Comparison of ENCODE assay signal across 27 mouse cellular contexts in genomic region chr7:44460067-44460466, GRCm38 (mm10). TPM values are rescaled to one million over a fixed set of nuclear protein-coding genes. Genes with fewer than 3 reads are reported as not detected.
DNase-seq lines count a peak whose midpoint lies in the region; ATAC-seq and TF ChIP-seq lines count a peak whose summit lies in the region.
"Had no signal": no experiment of that assay in that cellular context is flagged by ENCODE, and none has a peak within 500 bp of the region (broad histone marks: within the 10 kb centered on the region; RNA-seq: fewer than 3 reads in every experiment).

No protein-coding gene starts in this region.

- H3K27me3 ChIP-seq in cerebellum, adult 2 months (ENCODE audit: control insufficient read depth, insufficient read depth, low read length) = no peaks in the 10 kb centered on the region
- H3K27me3 ChIP-seq in hindbrain, embryonic 12.5 days = peaks cover 34% of the 10 kb centered on the region

- TF ChIP-seq CTCF in cerebellum, adult 2 months (IDR thresholded peaks at IDR 0.05; ENCODE audit: borderline replicate concordance, insufficient read depth, low read depth, low read length) = no peak

- H3K4me1 ChIP-seq in cerebellum, adult 2 months (ENCODE audit: control insufficient read depth, insufficient read depth, low read length) = peaks cover 41% of the 10 kb centered on the region
- H3K4me1 ChIP-seq in hindbrain, embryonic 12.5 days = peaks cover 27% of the 10 kb centered on the region

- ATAC-seq in hindbrain, embryonic 12.5 days (ENCODE audit: low FRiP score) = no peak
- ATAC-seq: forebrain, embryonic 16.5 days; hindbrain, postnatal 0 days; intestine, embryonic 15.5 days; Patski had no signal

- no peak overlapping the region for H3K4me3 ChIP-seq in cerebellum, adult 2 months (replicated peaks; ENCODE audit: insufficient read depth, low read depth, low read length)
- H3K4me3 ChIP-seq in hindbrain, embryonic 12.5 days = no peak overlapping the region
- H3K4me3 ChIP-seq: embryonic facial prominence, embryonic 12.5 days; intestine, embryonic 15.5 days; limb, embryonic 12.5 days; liver, embryonic 15.5 days; stomach, embryonic 15.5 days had no signal

- 0 out of 2 replicates have a peak overlapping the region, but pooled peaks have one; percentile 39 for H3K27ac ChIP-seq in cerebellum, adult 2 months (ENCODE audit: insufficient read depth, low read length)
- no peak overlapping the region for H3K27ac ChIP-seq in hindbrain, embryonic 12.5 days
- H3K27ac ChIP-seq: embryonic facial prominence, embryonic 12.5 days; hindbrain, postnatal 0 days; intestine, embryonic 15.5 days; limb, embryonic 12.5 days; liver, embryonic 15.5 days; stomach, embryonic 15.5 days had no signal

- DNase-seq in cerebellum, adult 2 months = peak in 1 of 2 experiments; percentile 27
- no peak for DNase-seq in cerebellum, adult 11 months
- peak; percentile 2 for DNase-seq in kidney, postnatal 10 days
- no peak for DNase-seq in kidney, postnatal 25 days
- DNase-seq in right cerebral cortex, postnatal 10 days (ENCODE audit: low spot score in 2 of 2) = peak; percentile 17 to 27
- no peak for DNase-seq in right cerebral cortex, postnatal 36 days (ENCODE audit: low spot score in 2 of 2)
- DNase-seq: adrenal gland, postnatal 10 days; embryo, embryonic 11 days; gastrocnemius, postnatal 10 days; heart, postnatal 14 days; kidney, adult 2 months; lung, embryonic 14.5 days; lung, postnatal 14 days; midbrain, embryonic 14.5 days; right cerebral cortex, postnatal 14 days; thymus, adult 18-20 months; thymus, postnatal 36 days had no signal

- no peak overlapping the region for H3K4me2 ChIP-seq in hindbrain, embryonic 12.5 days (replicated peaks)
- H3K4me2 ChIP-seq: embryonic facial prominence, embryonic 12.5 days; intestine, embryonic 15.5 days; limb, embryonic 12.5 days; liver, embryonic 15.5 days; lung, embryonic 14.5 days; stomach, embryonic 15.5 days had no signal

- peaks cover 77% of the 10 kb centered on the region for H3K36me3 ChIP-seq in hindbrain, embryonic 12.5 days
- H3K36me3 ChIP-seq: intestine, embryonic 15.5 days; limb, embryonic 12.5 days; liver, embryonic 15.5 days; stomach, embryonic 15.5 days had no signal

- no peaks in the 10 kb centered on the region for H3K9me3 ChIP-seq in hindbrain, embryonic 12.5 days (replicated peaks)
- H3K9me3 ChIP-seq: embryonic facial prominence, embryonic 12.5 days; intestine, embryonic 15.5 days; limb, embryonic 12.5 days; liver, embryonic 15.5 days; stomach, embryonic 15.5 days had no signal

- TF ChIP-seq POLR2A in cerebellum, adult 2 months (IDR thresholded peaks at IDR 0.05; ENCODE audit: borderline replicate concordance, insufficient read depth, low read length) = no peak

- H3K9ac ChIP-seq in hindbrain, embryonic 12.5 days = no peak overlapping the region
- H3K9ac ChIP-seq: embryonic facial prominence, embryonic 12.5 days; intestine, embryonic 15.5 days; limb, embryonic 12.5 days; liver, embryonic 15.5 days; lung, embryonic 14.5 days; stomach, embryonic 15.5 days had no signal

- 48% methylated on average over 6 of the region's 6 CpGs for WGBS in cerebellum, adult 2 months
- 79% methylated on average over 6 of the region's 6 CpGs for WGBS in hindbrain, embryonic 12.5 days

RNA-seq across cellular contexts. Expression of gene Aspdh, which starts 5.1 kb away (rescaled TPM):
- 9.3 and 10.2 TPM in 2 replicates for polyA plus RNA-seq in cerebellum, adult 2 months (2012; rRNA removed)
- 1.3 and 3.9 TPM in 2 replicates for polyA plus RNA-seq in hindbrain, embryonic 12.5 days (2016; fragmentation: Nextera tagmentation; extraction: Ambion mirVana)
- polyA plus RNA-seq: Patski had no signal

RNA-seq across cellular contexts. Expression of gene Josd2, which starts 7.7 kb away (rescaled TPM):
- polyA plus RNA-seq in cerebellum, adult 2 months (2012; rRNA removed) = 273 and 294 TPM in 2 replicates
- 60.5 and 65.1 TPM in 2 replicates for polyA plus RNA-seq in hindbrain, embryonic 12.5 days (2016; fragmentation: Nextera tagmentation; extraction: Ambion mirVana)

RNA-seq across cellular contexts. Expression of gene Lrrc4b, which starts 31.2 kb away (rescaled TPM):
- 190 and 214 TPM in 2 replicates for polyA plus RNA-seq in cerebellum, adult 2 months (2012; rRNA removed)
- polyA plus RNA-seq in hindbrain, embryonic 12.5 days (2016; fragmentation: Nextera tagmentation; extraction: Ambion mirVana) = 12.6 and 12.7 TPM in 2 replicates
- polyA plus RNA-seq: liver, adult 2 months; liver, embryonic 15.5 days had no signal

RNA-seq across cellular contexts. Expression of gene Emc10, which starts 36.3 kb away (rescaled TPM):
- 302 and 309 TPM in 2 replicates for polyA plus RNA-seq in cerebellum, adult 2 months (2012; rRNA removed)
- 134 and 142 TPM in 2 replicates for polyA plus RNA-seq in hindbrain, embryonic 12.5 days (2016; fragmentation: Nextera tagmentation; extraction: Ambion mirVana)

RNA-seq across cellular contexts. Expression of gene Fam71e1, which starts 36.3 kb away (rescaled TPM):
- 32.6 and 34.0 TPM in 2 replicates for polyA plus RNA-seq in cerebellum, adult 2 months (2012; rRNA removed)
- 25.2 and 26.0 TPM in 2 replicates for polyA plus RNA-seq in hindbrain, embryonic 12.5 days (2016; fragmentation: Nextera tagmentation; extraction: Ambion mirVana)

Comparison
In these comparisons a context has a peak if more than half of its experiments do, and no peak if none do; other contexts are left out.
1. DNase-seq: peak in kidney, postnatal 10 days (single experiment) and right cerebral cortex, postnatal 10 days (2 of 2); none in cerebellum, adult 11 months (single experiment), kidney, postnatal 25 days (0 of 2) and right cerebral cortex, postnatal 36 days (0 of 2).
2. RNA of gene Lrrc4b, which starts 31.2 kb away (polyA plus RNA-seq): 190 to 214 TPM in cerebellum, adult 2 months; 12.6 to 12.7 TPM in hindbrain, embryonic 12.5 days; every median in the first group is over 10 times any median in the second.